Mouse (Mus musculus) lung, embryonic 14.5 days (tissue): ENCODE data around the gene Lsm4. TPM values are rescaled to one million over a fixed set of nuclear protein-coding genes. Genes with fewer than 3 reads are reported as not detected.

Source experiments
- ATAC-seq: fragments of 200-750 bp; cut with Nextera tagmentation; 2 replicates; pipeline ENCODE4 v1.8.0; 2017; ENCODE audit warnings: mild to moderate bottlenecking, moderate TSS enrichment, moderate library complexity; ENCODE audit not compliant: insufficient read depth
- DNase-seq: peaks from one replicate; pipeline ENCODE4 v3.0.0-alpha.2; 2015
- H3K27ac ChIP-seq: fragments of 300-500 bp; sonication (generic); 2 replicates; pipeline ENCODE4 v1.5.1; 2014; ENCODE audit warnings: low read depth, mild to moderate bottlenecking, moderate library complexity
- H3K27me3 ChIP-seq: fragments of 300-500 bp; sonication (generic); 2 replicates; pipeline ENCODE4 v1.6.1; 2014; ENCODE audit warnings: low read length, control low read depth; ENCODE audit not compliant: insufficient read depth
- H3K36me3 ChIP-seq: fragments of 300-500 bp; sonication (generic); 2 replicates; pipeline ENCODE4 v1.6.1; 2014; ENCODE audit warnings: control low read depth; ENCODE audit not compliant: insufficient read depth
- H3K4me1 ChIP-seq: fragments of 300-500 bp; sonication (generic); 2 replicates; pipeline ENCODE4 v1.6.1; 2014; ENCODE audit warnings: antibody characterized with exemption, control low read depth; ENCODE audit not compliant: insufficient read depth
- H3K4me2 ChIP-seq: fragments of 300-500 bp; sonication (generic); 2 replicates; pipeline ENCODE4 v1.6.1; 2014; ENCODE audit warnings: mild to moderate bottlenecking
- H3K4me3 ChIP-seq: fragments of 300-500 bp; sonication (generic); 2 replicates; pipeline ENCODE4 v1.5.1; 2014; ENCODE audit warnings: low read depth, low read length
- H3K9ac ChIP-seq: fragments of 300-500 bp; sonication (generic); 2 replicates; pipeline ENCODE4 v1.6.1; 2014
- H3K9me3 ChIP-seq: fragments of 300-500 bp; sonication (generic); 2 replicates; pipeline ENCODE4 v1.6.1; 2016; ENCODE audit warnings: low read depth, low read length, control low read depth
- CTCF ChIP-seq: IDR thresholded peaks from 2 replicates; pipeline ENCODE4 v1.5.1; 2016; ENCODE audit warnings: antibody characterized with exemption, low read depth
- WGBS: fragments of 180-500 bp; shearing (Covaris S2); extraction: QIAGEN DNeasy Blood & Tissue Kit; methylation state at CpG from one replicate; pipeline ENCODE4 v1.1.7; 2014; 5-methylcytosine and 5-hydroxymethylcytosine counted together
- polyA plus RNA-seq: library from polyadenylated mRNA; unstranded; fragments of >200 nt; fragmentation: Nextera tagmentation; extraction: Ambion mirVana; gene quantifications from 2 replicates; pipeline ENCODE4 v1.2.1, GENCODE M21; 2014

Lsm4 gene
- polyA plus RNA-seq, 1 experiment from 2014 or later: 327 TPM

DNA sequence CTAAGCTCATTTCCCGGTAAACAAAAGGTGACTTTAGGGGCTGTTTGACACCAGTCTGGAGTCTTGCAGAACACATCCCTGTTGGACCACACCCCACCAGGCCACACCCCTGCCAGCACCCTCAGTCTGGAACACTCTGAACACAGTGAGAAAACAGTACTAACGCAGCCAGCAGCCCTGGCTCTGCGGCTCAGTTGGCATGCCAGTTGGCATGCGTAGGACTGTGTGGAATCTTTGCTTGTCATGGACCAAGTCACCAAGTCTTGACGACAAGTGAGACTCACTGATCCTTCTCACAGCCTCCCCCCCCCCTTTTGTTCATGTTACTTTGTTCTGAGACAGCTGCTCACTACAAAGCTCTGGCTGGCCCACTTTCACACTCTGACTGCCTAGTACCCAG lies 6.0 kb upstream of the Lsm4 start:
- Histone ChIP-seq H3K27ac (no peak overlapping the region), H3K9me3 (no peaks in the 10 kb centered on the region), H3K4me3 (no peak overlapping the region), H3K9ac (no peak overlapping the region), H3K4me1 (no peaks in the 10 kb centered on the region), H3K27me3 (no peaks in the 10 kb centered on the region), H3K36me3 (no peaks in the 10 kb centered on the region), H3K4me2 (no peak overlapping the region)
- WGBS: 64% methylated on average over 5 of the region's 5 CpGs
- DNase-seq: no peak
- ATAC-seq: no peak
- TF ChIP-seq CTCF: no peak

DNA sequence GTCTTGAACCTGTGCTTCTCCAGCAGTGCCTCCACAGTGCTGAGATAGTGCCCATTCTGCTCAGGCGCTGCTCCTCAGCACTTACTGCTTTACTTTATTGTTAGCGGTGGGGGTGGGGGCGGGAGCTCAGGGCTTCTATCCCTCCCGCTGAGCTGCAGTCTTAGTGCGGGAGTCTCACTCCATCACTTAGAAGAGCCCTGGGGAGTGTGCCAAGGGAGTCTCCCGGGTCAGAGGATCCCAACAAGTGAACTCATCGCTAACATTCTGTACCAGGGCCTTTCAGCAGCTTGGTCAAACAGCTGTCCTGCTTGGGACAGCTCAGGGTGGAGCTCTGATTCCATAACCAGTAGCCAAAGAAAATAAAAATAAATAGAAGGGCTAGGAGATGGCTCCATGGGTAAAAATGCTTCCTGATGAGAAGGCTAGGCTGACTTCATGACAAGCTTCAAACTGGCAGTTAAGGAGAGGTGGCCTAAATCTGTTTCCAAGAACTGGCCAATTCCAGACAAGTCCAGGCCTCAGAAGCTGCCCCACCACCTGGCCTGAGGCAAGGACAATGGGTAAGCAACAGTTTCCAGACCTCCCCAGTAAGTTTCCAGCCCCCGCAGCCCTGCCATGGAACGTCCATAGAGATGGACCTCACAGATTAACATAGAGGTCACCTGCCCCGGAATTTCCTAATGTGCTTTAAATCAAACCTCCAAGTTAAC lies 1.3 kb upstream of the Lsm4 start:
- Histone ChIP-seq H3K9ac (no peak overlapping the region), H3K27ac (no peak overlapping the region), H3K4me1 (peaks cover 10% of the 10 kb centered on the region), H3K9me3 (no peaks in the 10 kb centered on the region), H3K36me3 (peaks cover 3% of the 10 kb centered on the region; the same call in 1 of the 2 replicates), H3K27me3 (no peaks in the 10 kb centered on the region), H3K4me3 (no peak overlapping the region), H3K4me2 (no peak overlapping the region)
- TF ChIP-seq CTCF: no peak
- ATAC-seq: no peak
- WGBS: 63% methylated on average over 10 of the region's 10 CpGs
- DNase-seq: no peak

DNA sequence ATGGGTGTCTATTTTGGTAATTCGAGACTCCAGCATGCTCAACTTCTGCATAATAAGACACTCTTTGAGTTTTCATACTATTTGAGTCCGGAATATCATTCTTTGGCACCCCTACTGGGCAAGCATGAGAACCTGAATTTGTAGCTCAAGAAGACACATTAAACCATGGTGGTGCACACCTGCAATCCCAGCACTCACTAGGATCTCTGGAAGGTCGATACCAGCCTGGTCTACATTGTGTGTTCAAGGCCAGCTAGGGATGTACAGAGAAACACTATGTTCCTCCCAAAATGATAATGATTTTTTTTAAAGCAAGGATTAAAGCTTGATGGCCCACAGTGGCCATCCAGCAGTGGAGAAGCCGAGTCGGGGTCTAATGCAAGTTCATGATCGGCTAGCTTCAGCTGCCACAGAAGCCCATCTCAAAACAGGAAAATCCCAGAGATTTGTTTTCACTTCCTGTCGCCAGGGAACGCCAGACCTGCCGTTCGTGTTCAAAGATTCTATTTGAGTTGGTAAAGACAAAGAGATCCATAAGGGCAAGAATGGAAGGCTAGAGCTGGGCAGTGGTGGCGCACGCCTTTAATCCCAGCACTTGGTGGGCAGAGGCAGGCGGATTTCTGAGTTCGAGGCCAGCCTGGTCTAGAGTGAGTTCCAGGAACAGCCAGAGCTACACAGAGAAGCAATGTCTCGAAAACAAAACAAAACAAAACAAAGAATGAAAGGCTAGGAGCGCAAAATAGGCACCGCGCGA lies 546 bp upstream of the Lsm4 start:
- Histone ChIP-seq H3K9ac (peak overlapping the region; percentile 53), H3K27ac (peak overlapping the region; percentile 77), H3K4me3 (peak overlapping the region; percentile 68), H3K27me3 (no peaks in the 10 kb centered on the region), H3K4me1 (peaks cover 10% of the 10 kb centered on the region), H3K36me3 (peaks cover 7% of the 10 kb centered on the region; the same call in 1 of the 2 replicates), H3K9me3 (no peaks in the 10 kb centered on the region), H3K4me2 (peak overlapping the region; percentile 93)
- TF ChIP-seq CTCF: no peak
- WGBS: 38% methylated on average over 19 of the region's 19 CpGs
- ATAC-seq (no peak; the same call in 1 of the 2 replicates), DNase-seq (no peak)

DNA sequence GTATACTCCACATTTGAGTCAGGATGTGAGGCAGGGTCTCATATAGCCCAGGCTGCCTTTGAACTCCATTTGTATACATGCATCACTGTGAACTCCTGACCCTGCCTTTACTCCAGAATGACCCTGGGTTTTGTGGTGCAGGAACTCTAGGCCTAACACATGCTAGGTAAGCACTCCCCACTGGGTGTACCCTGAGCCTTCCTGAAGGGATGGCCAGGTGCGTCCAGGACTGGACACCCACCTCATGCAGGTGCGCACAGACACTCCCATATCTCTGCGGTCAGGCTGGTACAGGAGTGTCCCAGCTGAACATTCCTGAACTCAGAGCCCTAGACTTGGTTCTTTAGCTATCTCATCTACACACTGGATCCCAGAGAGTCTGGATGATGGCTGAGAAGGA lies 1.1 kb downstream of the Lsm4 start:
- H3K36me3 ChIP-seq: peaks cover 23% of the 10 kb centered on the region
- peak overlapping the region; percentile 68 for H3K4me3 ChIP-seq
- peak overlapping the region; percentile 95 for H3K27ac ChIP-seq
- no peaks in the 10 kb centered on the region for H3K27me3 ChIP-seq
- peak overlapping the region; percentile 79 for H3K9ac ChIP-seq
- WGBS: 70% methylated on average over 3 of the region's 3 CpGs
- H3K4me1 ChIP-seq: peaks cover 10% of the 10 kb centered on the region
- no peak for TF ChIP-seq CTCF
- ATAC-seq (no peak), DNase-seq (no peak)
- no peaks in the 10 kb centered on the region for H3K9me3 ChIP-seq
- H3K4me2 ChIP-seq: peak overlapping the region; percentile 93

DNA sequence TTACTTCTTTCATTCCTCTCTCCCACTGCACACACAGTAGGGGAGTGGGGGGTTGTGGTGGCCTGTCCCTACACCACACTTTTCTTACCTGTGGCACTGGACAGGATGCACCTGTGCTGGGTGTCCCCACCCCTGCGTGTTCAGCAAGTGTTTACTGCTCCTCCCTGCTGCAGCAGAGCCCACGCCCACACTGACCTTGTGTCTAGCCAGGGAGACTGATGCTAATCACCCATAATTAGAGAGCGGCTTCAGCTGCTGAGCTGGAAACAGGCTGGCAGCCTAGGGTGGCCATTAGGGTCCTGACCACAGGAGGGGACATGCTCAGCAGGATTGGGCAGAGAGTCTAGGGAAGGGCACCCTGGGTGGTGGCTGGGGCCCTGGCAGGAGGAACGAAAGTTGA lies 1.7 kb downstream of the Lsm4 start:
- TF ChIP-seq CTCF: no peak
- Histone ChIP-seq H3K27me3 (no peaks in the 10 kb centered on the region), H3K4me3 (peak overlapping the region; percentile 68; the same call in 1 of the 2 replicates), H3K9me3 (no peaks in the 10 kb centered on the region), H3K9ac (no peak overlapping the region), H3K36me3 (peaks cover 29% of the 10 kb centered on the region), H3K4me2 (peak overlapping the region; percentile 93), H3K27ac (peak overlapping the region; percentile 95; the same call in 1 of the 2 replicates), H3K4me1 (peaks cover 10% of the 10 kb centered on the region)
- 70% methylated on average over 4 of the region's 4 CpGs for WGBS
- no peak for ATAC-seq
- no peak for DNase-seq

DNA sequence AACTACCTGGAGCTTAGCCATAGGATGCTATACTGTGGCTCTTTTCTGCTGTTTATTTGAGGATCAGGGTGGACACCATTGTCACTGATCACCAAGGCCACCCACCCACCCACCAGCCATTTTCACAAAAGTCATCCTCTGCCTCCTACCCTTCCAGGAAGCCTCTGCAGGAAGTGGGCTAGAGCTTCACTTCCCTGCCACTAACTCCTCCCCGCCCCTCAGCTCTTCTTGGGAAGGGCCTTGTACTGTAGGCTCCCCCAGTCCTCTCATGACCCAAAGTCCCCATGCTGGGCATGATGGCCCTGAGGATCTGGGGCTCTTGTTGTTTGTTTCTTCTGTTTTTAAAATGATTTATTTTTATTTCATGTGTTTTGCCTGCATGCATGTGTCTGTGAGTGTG lies 2.3 kb downstream of the Lsm4 start:
- H3K27ac ChIP-seq: no peak overlapping the region

DNA sequence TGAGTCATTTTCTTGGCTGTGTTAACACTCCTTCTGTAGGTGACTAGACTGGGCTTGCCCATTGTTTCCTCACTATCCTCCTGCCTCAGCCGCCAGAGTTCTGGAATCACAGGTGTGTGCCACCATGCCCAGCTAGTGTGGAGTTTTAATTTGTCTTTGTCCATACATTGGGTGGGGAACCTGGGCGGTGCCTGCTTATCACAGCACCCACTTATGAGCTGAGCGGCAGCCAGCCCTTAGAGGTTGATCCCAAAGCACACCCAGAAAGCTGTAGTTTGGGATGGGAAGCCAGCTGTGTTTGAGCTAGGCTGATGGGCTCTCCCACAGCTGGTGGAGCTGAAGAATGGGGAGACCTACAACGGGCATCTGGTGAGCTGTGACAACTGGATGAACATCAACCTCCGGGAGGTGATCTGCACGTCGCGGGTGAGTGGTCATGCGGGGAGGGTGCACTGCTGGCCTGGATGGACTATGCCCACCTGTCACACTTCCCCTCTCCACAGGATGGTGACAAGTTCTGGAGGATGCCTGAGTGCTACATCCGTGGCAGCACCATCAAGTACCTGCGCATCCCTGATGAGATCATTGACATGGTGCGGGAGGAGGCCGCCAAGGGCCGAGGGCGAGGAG lies 4.5 kb downstream of the Lsm4 start:
- peaks cover 14% of the 10 kb centered on the region for H3K4me1 ChIP-seq
- no peak for ATAC-seq
- DNase-seq: no peak
- no peak for TF ChIP-seq CTCF
- H3K27me3 ChIP-seq: no peaks in the 10 kb centered on the region
- no peak overlapping the region for H3K4me2 ChIP-seq
- 89% methylated on average over 15 of the region's 15 CpGs for WGBS
- no peak overlapping the region for H3K9ac ChIP-seq
- H3K36me3 ChIP-seq: peaks cover 30% of the 10 kb centered on the region
- H3K27ac ChIP-seq: no peak overlapping the region
- H3K4me3 ChIP-seq: no peak overlapping the region
- H3K9me3 ChIP-seq: no peaks in the 10 kb centered on the region

More for the DNA sequence above, 2.3 kb downstream of the Lsm4 start:
- Histone ChIP-seq H3K36me3 (peaks cover 30% of the 10 kb centered on the region), H3K27me3 (no peaks in the 10 kb centered on the region), H3K4me2 (no peak overlapping the region), H3K9ac (no peak overlapping the region), H3K9me3 (no peaks in the 10 kb centered on the region), H3K4me3 (no peak overlapping the region), H3K4me1 (peaks cover 10% of the 10 kb centered on the region)
- TF ChIP-seq CTCF: no peak
- no peak for DNase-seq
- WGBS: 90% methylated on average over 1 of the region's 1 CpGs
- no peak for ATAC-seq
